Mouse (Mus musculus): ENCODE measurements around the gene Tubb4a. TPM values are rescaled to one million over a fixed set of nuclear protein-coding genes. Genes with fewer than 3 reads are reported as not detected.

Gene Tubb4a
- total and polyA plus RNA-seq, 3 experiments = 0.89 to 2.1 TPM; not detected in 1

DNA sequence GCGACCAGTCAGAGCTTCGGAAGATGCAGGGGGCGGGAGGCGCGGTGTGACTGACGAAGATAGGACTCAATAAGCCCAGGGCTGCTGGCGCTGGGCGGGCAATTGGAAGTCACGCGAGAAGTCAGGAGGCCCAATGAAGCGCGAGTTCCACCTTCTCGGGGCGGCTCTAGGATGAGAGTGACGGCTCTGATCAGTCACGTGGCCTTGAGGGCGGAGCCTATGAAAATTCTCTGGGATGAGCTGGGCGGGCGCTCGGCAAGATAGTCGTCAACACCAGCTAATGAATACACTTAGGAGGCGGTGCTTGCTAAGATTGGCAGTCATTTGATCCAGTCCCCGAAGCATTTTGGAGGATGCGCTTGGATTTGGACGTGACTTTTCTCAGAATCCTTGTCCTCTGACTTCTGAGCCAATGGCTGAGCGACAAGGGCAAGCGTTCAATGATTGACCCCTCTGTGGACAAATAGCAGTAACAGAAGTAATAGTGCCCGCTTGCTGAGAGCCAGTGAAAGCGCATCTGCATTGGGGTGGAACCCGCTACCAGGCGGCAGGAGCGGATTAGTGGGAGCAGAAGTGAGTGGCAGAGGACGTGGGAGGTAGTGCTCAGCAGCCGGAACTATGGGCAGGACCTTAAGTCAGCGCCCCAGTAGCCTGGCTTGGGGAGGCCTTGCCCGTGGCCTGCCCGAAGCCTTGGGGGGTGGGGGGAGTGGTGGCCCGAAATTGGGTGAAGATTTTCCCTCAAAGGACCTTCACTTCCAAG, 55.7 kb downstream of the Tubb4a start:
- dilution Hi-C loops (cut with MboI; ENCODE audit: extremely low pct_ligation_motif_present, extremely low pct_unique_long_range_greater_than_20kb, low sequenced_read_pairs) = no loop called here
- peak overlapping the region; percentile 68 for H3K4me2 ChIP-seq (ENCODE audit: insufficient read depth, low read depth, poor library complexity, severe bottlenecking)
- H3K4me3 ChIP-seq (replicated peaks in 1 of 3; ENCODE audit: low read depth in 2 of 3, low read length in 2 of 3, poor library complexity in 1 of 3) = peak overlapping the region; percentile 35 to 83 (median 66)
- H3K36me3 ChIP-seq (replicated peaks in 1 of 2; ENCODE audit: control insufficient read depth in 1 of 2, insufficient read depth in 1 of 2, low read length in 1 of 2) = peaks cover 18 to 25% of the 10 kb centered on the region in 2 experiments
- peak overlapping the region; percentile 95 for H3K9ac ChIP-seq (ENCODE audit: insufficient read depth, low read depth)
- peak; percentile 100 for DNase-seq (ENCODE audit: extremely low read depth)
- peaks cover 42% of the 10 kb centered on the region for H3K79me2 ChIP-seq (replicated peaks; ENCODE audit: control insufficient read depth, extremely low read depth, insufficient read depth, poor library complexity, severe bottlenecking)
- TF ChIP-seq HCFC1 (IDR thresholded peaks at IDR 0.05; ENCODE audit: low read depth, low read length) (peak; percentile 73), USF1 (IDR thresholded peaks at IDR 0.05; ENCODE audit: low read depth, low read length) (peak; percentile 99), E2F4 (IDR thresholded peaks at IDR 0.05; ENCODE audit: insufficient replicate concordance, low read depth, low read length) (no peak), ELF1 (IDR thresholded peaks at IDR 0.05; ENCODE audit: low read depth, low read length) (peak; percentile 75), KAT2A (IDR thresholded peaks at IDR 0.05; ENCODE audit: insufficient replicate concordance, low read length) (peak; percentile 80), ZNF384 (IDR thresholded peaks at IDR 0.05; ENCODE audit: low read depth, low read length) (no peak), UBTF (IDR thresholded peaks at IDR 0.05; ENCODE audit: low read depth, low read length) (no peak), CTCF (conservative IDR thresholded peaks at IDR 0.05 in 1 of 2, IDR thresholded peaks at IDR 0.05 in 1 of 2; ENCODE audit: low read depth in 2 of 2, low read length in 2 of 2) (no peak), USF2 (conservative IDR thresholded peaks at IDR 0.05; ENCODE audit: low read depth, low read length) (peak; percentile 97), RCOR1 (conservative IDR thresholded peaks at IDR 0.05; ENCODE audit: low read depth, low read length) (no peak), CHD2 (IDR thresholded peaks at IDR 0.05; ENCODE audit: low read length) (peak; percentile 98), POLR2A (IDR thresholded peaks at IDR 0.05; ENCODE audit: low read depth, low read length) (peak; percentile 91), ETS1 (conservative IDR thresholded peaks at IDR 0.05; ENCODE audit: low read depth, low read length) (no peak), PAX5 (IDR thresholded peaks at IDR 0.05; ENCODE audit: low read length) (no peak), GABPA (IDR thresholded peaks at IDR 0.05; ENCODE audit: insufficient replicate concordance, low read depth, low read length) (no peak), TBP (conservative IDR thresholded peaks at IDR 0.05; ENCODE audit: low read depth, low read length) (peak; percentile 77; the same call in 1 of the 2 replicates), IRF4 (IDR thresholded peaks at IDR 0.05; ENCODE audit: low read depth, low read length) (peak; percentile 76), ZMIZ1 (IDR thresholded peaks at IDR 0.05; ENCODE audit: low read depth, low read length) (peak; percentile 81), JUN (IDR thresholded peaks at IDR 0.05; ENCODE audit: insufficient read depth, low read depth, low read length) (no peak), POLR2AphosphoS2 (IDR thresholded peaks at IDR 0.05; ENCODE audit: low read depth, low read length) (no peak), EP300 (IDR thresholded peaks at IDR 0.05; ENCODE audit: low read length) (no peak), RAD21 (IDR thresholded peaks at IDR 0.05; ENCODE audit: low read depth, low read length) (no peak), MAFK (IDR thresholded peaks at IDR 0.05; ENCODE audit: insufficient replicate concordance, low read length) (no peak), TCF12 (IDR thresholded peaks at IDR 0.05; ENCODE audit: low read depth, low read length) (peak; percentile 80; the same call in 1 of the 2 replicates), ZKSCAN1 (IDR thresholded peaks at IDR 0.05; ENCODE audit: borderline replicate concordance, low read depth, low read length) (no peak), CHD1 (IDR thresholded peaks at IDR 0.05; ENCODE audit: low read depth, low read length) (no peak), JUND (conservative IDR thresholded peaks at IDR 0.05; ENCODE audit: low read depth, low read length) (0 out of 2 replicates have a peak, but pooled peaks have one; percentile 25), BHLHE40 (IDR thresholded peaks at IDR 0.05; ENCODE audit: low read depth, low read length) (peak; percentile 74), MXI1 (IDR thresholded peaks at IDR 0.05; ENCODE audit: low read depth, low read length) (peak; percentile 60; the same call in 1 of the 2 replicates), MAX (IDR thresholded peaks at IDR 0.05; ENCODE audit: low read length) (peak; percentile 96), MYC (IDR thresholded peaks at IDR 0.05; ENCODE audit: low read depth, low read length) (0 out of 2 replicates have a peak, but pooled peaks have one; percentile 15), NELFE (IDR thresholded peaks at IDR 0.05; ENCODE audit: low read depth, low read length) (peak; percentile 87), ZC3H11A (IDR thresholded peaks at IDR 0.05; ENCODE audit: low read depth, low read length) (no peak), MAZ (IDR thresholded peaks at IDR 0.05; ENCODE audit: low read depth, low read length) (0 out of 2 replicates have a peak, but pooled peaks have one; percentile 47), SMC3 (IDR thresholded peaks at IDR 0.05; ENCODE audit: low read depth, low read length) (no peak), MEF2A (IDR thresholded peaks at IDR 0.05; ENCODE audit: borderline replicate concordance, low read depth, low read length) (0 out of 2 replicates have a peak, but pooled peaks have one; percentile 22), NRF1 (IDR thresholded peaks at IDR 0.05; ENCODE audit: low read depth, low read length) (peak; percentile 65), SIN3A (IDR thresholded peaks at IDR 0.05; ENCODE audit: low read length) (no peak)
- no peaks in the 10 kb centered on the region for H3K27me3 ChIP-seq (replicated peaks)
- in situ Hi-C loops (cut with MboI; ENCODE audit: low pct_ligation_motif_present, low pct_unique_long_range_greater_than_20kb, low sequenced_read_pairs) = no loop called here
- H3K9me3 ChIP-seq (replicated peaks; ENCODE audit: low read length) = no peaks in the 10 kb centered on the region
- H3K4me1 ChIP-seq (ENCODE audit: control insufficient read depth in 1 of 2, insufficient read depth in 2 of 2) = peaks cover 7 to 34% of the 10 kb centered on the region in 2 experiments; a peak in 3 of 4 replicates
- peak overlapping the region; percentile 26; the same call in 1 of the 2 replicates for H3K27ac ChIP-seq (ENCODE audit: insufficient read depth, low read depth)

Measured in CH12.LX (cell line).